Mouse (Mus musculus): ENCODE data around the gene Clec1b. TPM values are rescaled to one million over a fixed set of nuclear protein-coding genes. Genes with fewer than 3 reads are reported as not detected.

Gene Clec1b
- polyA plus RNA-seq, 1 experiment from 2014 or later = 2.0 TPM

Other genes with a start within 250 kb of the Clec1b start
- not detected in 2 replicates for gene Clec2d, start 216.7 kb upstream of the Clec1b start, polyA plus RNA-seq (2014; fragmentation: Nextera tagmentation; extraction: Ambion mirVana)
- not detected in 2 replicates for gene Cd69, start 121.9 kb upstream of the Clec1b start, polyA plus RNA-seq (2014; fragmentation: Nextera tagmentation; extraction: Ambion mirVana)
- not detected in 2 replicates for gene 4922502D21Rik, start 65.5 kb upstream of the Clec1b start, polyA plus RNA-seq (2014; fragmentation: Nextera tagmentation; extraction: Ambion mirVana)
- 0.18 and 0.27 TPM in 2 replicates for gene Clec12a, start 54.6 kb upstream of the Clec1b start, polyA plus RNA-seq (2014; fragmentation: Nextera tagmentation; extraction: Ambion mirVana)
- not detected in 2 replicates for gene Clec12b, start 11.4 kb upstream of the Clec1b start, polyA plus RNA-seq (2014; fragmentation: Nextera tagmentation; extraction: Ambion mirVana)
- 0.10 and 0.19 TPM in 2 replicates for gene Clec9a, start 11.6 kb downstream of the Clec1b start, polyA plus RNA-seq (2014; fragmentation: Nextera tagmentation; extraction: Ambion mirVana)
- gene Clec1a, start 54.7 kb downstream of the Clec1b start, polyA plus RNA-seq (2014; fragmentation: Nextera tagmentation; extraction: Ambion mirVana) = 1.3 and 1.5 TPM in 2 replicates
- not detected in 2 replicates for gene Olr1, start 109.9 kb downstream of the Clec1b start, polyA plus RNA-seq (2014; fragmentation: Nextera tagmentation; extraction: Ambion mirVana)
- not detected in 2 replicates for gene Tmem52b, start 115.3 kb downstream of the Clec1b start, polyA plus RNA-seq (2014; fragmentation: Nextera tagmentation; extraction: Ambion mirVana)
- 66.3 and 87.9 TPM in 2 replicates for gene Gabarapl1, start 135.9 kb downstream of the Clec1b start, polyA plus RNA-seq (2014; fragmentation: Nextera tagmentation; extraction: Ambion mirVana)
- not detected in 2 replicates for gene Klre1, start 180.6 kb downstream of the Clec1b start, polyA plus RNA-seq (2014; fragmentation: Nextera tagmentation; extraction: Ambion mirVana)
- gene Klrd1, start 194.5 kb downstream of the Clec1b start, polyA plus RNA-seq (2014; fragmentation: Nextera tagmentation; extraction: Ambion mirVana) = not detected in 2 replicates
- 0.06 TPM in 1 of 2 replicates, not detected in the other for gene Klrk1, start 226.6 kb downstream of the Clec1b start, polyA plus RNA-seq (2014; fragmentation: Nextera tagmentation; extraction: Ambion mirVana)
- not detected in 2 replicates for gene Klrc3, start 246.0 kb downstream of the Clec1b start, polyA plus RNA-seq (2014; fragmentation: Nextera tagmentation; extraction: Ambion mirVana)

Data from forebrain, embryonic 14.5 days (tissue).